Mouse (Mus musculus) ES-Bruce4 (cell line): ENCODE results near the gene Arhgap21. TPM values are rescaled to one million over a fixed set of nuclear protein-coding genes. Genes with fewer than 3 reads are reported as not detected.
A peak's percentile ranks its signal among the peaks of the same experiment; 100 is the strongest.

Experiments
- H3K27ac ChIP-seq: 2 replicates; pipeline ENCODE4 v1.5.1; 2012; ENCODE audit warnings: low read length, inconsistent platforms; ENCODE audit not compliant: insufficient read depth
- H3K27me3 ChIP-seq: 2 replicates; pipeline ENCODE4 v1.6.1; 2012; ENCODE audit warnings: mild to moderate bottlenecking, low read length, inconsistent platforms; ENCODE audit not compliant: control insufficient read depth, poor library complexity, insufficient read depth, severe bottlenecking
- H3K36me3 ChIP-seq: 2 replicates; pipeline ENCODE4 v1.6.1; 2012; ENCODE audit warnings: inconsistent platforms, mild to moderate bottlenecking, low read length, moderate library complexity; ENCODE audit not compliant: control insufficient read depth, poor library complexity, insufficient read depth, severe bottlenecking
- H3K4me1 ChIP-seq: one replicate; pipeline ENCODE4 v1.8.1; 2011; ENCODE audit warnings: low read length; ENCODE audit not compliant: control insufficient read depth, insufficient read depth
- H3K4me3 ChIP-seq: 2 replicates; pipeline ENCODE4 v1.5.1; 2011; ENCODE audit warnings: low read depth, mild to moderate bottlenecking, low read length
- H3K9ac ChIP-seq: 2 replicates; pipeline ENCODE4 v1.6.1; 2012; ENCODE audit warnings: low read depth, mild to moderate bottlenecking, inconsistent platforms; ENCODE audit not compliant: poor library complexity, severe bottlenecking
- H3K9me3 ChIP-seq: replicated peaks from 2 replicates; pipeline ENCODE4 v1.6.1; 2012; ENCODE audit warnings: mild to moderate bottlenecking, low read length, inconsistent platforms; ENCODE audit not compliant: control insufficient read depth, poor library complexity, insufficient read depth, severe bottlenecking
- CTCF ChIP-seq: IDR thresholded peaks from one replicate; pipeline ENCODE4 v1.8.1; 2011; ENCODE audit warnings: low read depth, low read length
- EP300 ChIP-seq: IDR thresholded peaks from 2 replicates; pipeline ENCODE4 v1.6.1; 2011; ENCODE audit warnings: low read depth, low read length; ENCODE audit not compliant: insufficient read depth
- POLR2A ChIP-seq: IDR thresholded peaks from one replicate; pipeline ENCODE4 v1.8.1; 2011; ENCODE audit warnings: low read length; ENCODE audit not compliant: insufficient read depth
- polyA plus RNA-seq: library from polyadenylated mRNA; stranded (reverse); fragments of >200 nt; gene quantifications from 2 replicates; pipeline ENCODE4 v1.2.4, GENCODE M21; 2011; ENCODE audit warnings: low read depth; ENCODE audit not compliant: missing spikeins, insufficient read depth, insufficient read length

The Arhgap21 gene
- polyA plus RNA-seq, 1 experiment = 154 TPM

DNA sequence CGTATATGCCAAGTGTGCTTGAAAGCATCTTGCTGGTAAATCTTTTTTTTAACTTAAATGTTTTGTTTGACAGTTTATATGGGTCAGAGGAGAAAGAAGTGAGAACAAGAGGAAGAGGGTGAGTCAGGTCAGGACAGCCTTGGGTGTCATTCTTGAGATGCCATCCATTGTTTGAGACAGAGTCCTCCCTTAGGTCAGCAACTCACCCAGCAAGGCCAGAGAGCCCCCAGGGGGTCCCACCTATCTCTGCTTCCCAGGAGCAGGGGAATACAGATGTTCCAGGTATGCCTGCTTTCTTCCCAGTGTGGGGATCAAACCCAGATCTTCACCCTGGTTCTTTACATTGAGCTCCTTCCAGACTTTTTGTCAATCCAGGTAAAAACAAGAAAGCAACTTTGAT lies 43.7 kb downstream of the Arhgap21 start:
- H3K27ac ChIP-seq = no peak overlapping the region
- H3K9me3 ChIP-seq = peaks cover 11% of the 10 kb centered on the region
- TF ChIP-seq CTCF (no peak), POLR2A (no peak), EP300 (peak; percentile 86)
- no peaks in the 10 kb centered on the region for H3K27me3 ChIP-seq
- H3K9ac ChIP-seq = no peak overlapping the region
- H3K4me3 ChIP-seq = no peak overlapping the region
- H3K4me1 ChIP-seq = peaks cover 8% of the 10 kb centered on the region
- no peaks in the 10 kb centered on the region for H3K36me3 ChIP-seq

DNA sequence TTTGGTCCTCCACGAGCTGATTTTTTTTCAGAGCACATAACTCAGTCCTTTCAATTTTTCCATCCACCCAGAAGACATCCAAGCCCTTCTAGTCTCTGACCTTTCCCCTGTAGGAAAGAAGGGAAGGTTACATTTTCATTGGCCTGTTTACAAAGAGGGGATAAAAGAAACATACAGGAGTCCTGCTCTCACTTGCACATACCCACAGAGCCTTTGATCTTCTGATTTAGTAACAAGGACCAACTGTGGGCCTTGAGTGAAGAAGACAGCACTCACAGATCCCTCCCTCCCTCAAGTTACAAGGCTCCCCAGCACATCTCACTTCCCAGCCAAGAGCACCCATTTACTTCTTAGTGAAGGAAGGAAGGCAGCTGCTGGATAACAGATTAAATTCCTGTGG lies 46.3 kb downstream of the Arhgap21 start:
- Histone ChIP-seq H3K27ac (no peak overlapping the region), H3K4me3 (no peak overlapping the region), H3K9ac (no peak overlapping the region), H3K36me3 (no peaks in the 10 kb centered on the region), H3K27me3 (no peaks in the 10 kb centered on the region), H3K9me3 (peaks cover 11% of the 10 kb centered on the region), H3K4me1 (peaks cover 4% of the 10 kb centered on the region)
- TF ChIP-seq CTCF = no peak
- TF ChIP-seq EP300 = no peak
- no peak for TF ChIP-seq POLR2A

DNA sequence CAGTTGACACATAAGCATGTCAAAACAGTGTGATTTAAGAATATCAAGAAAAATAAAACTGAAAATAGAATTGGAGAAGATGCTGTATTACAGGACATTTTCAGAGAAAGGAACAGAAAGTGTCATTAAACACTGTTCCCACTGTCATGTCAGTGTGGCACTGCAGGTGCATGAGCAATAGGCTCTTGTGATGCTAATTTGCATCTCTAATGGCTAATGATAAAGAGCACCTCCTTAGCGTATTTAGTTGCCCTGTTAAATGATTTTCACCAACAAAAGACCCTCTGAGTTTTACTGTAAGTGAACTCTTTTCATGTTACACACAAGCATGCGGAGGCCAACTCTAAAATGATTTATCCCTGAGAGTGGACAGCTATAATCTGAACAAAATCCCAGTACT lies 47.1 kb downstream of the Arhgap21 start:
- Histone ChIP-seq H3K36me3 (no peaks in the 10 kb centered on the region), H3K4me1 (peaks cover 4% of the 10 kb centered on the region)
- TF ChIP-seq CTCF (no peak), POLR2A (no peak), EP300 (no peak)

DNA sequence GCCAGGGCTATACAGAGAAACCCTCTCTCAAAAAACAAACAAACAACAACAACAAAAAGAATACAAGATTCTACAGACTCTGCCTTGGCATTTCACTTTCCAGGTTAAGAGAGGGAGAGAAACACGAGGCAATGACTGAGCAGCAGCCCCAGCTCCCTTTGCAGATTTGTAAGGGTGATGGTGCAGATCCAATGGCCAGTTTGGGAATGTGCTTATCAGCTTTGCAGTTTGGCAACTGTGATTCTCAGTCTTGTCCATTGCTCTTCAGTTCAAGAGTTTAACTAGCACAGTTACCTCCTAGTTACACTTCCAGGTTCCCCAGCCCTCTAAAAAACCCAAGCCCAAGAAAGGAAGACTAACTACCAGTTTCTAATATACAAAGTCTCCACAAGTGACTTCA lies 47.7 kb downstream of the Arhgap21 start:
- Histone ChIP-seq H3K27ac (no peak overlapping the region), H3K9me3 (peaks cover 11% of the 10 kb centered on the region), H3K27me3 (no peaks in the 10 kb centered on the region), H3K9ac (no peak overlapping the region), H3K4me1 (peaks cover 4% of the 10 kb centered on the region), H3K4me3 (no peak overlapping the region), H3K36me3 (no peaks in the 10 kb centered on the region)
- TF ChIP-seq EP300 (no peak), CTCF (no peak), POLR2A (no peak)

More for the DNA sequence above, 47.1 kb downstream of the Arhgap21 start:
- Histone ChIP-seq H3K9ac (no peak overlapping the region), H3K9me3 (peaks cover 11% of the 10 kb centered on the region), H3K27me3 (no peaks in the 10 kb centered on the region), H3K4me3 (no peak overlapping the region), H3K27ac (no peak overlapping the region)

DNA sequence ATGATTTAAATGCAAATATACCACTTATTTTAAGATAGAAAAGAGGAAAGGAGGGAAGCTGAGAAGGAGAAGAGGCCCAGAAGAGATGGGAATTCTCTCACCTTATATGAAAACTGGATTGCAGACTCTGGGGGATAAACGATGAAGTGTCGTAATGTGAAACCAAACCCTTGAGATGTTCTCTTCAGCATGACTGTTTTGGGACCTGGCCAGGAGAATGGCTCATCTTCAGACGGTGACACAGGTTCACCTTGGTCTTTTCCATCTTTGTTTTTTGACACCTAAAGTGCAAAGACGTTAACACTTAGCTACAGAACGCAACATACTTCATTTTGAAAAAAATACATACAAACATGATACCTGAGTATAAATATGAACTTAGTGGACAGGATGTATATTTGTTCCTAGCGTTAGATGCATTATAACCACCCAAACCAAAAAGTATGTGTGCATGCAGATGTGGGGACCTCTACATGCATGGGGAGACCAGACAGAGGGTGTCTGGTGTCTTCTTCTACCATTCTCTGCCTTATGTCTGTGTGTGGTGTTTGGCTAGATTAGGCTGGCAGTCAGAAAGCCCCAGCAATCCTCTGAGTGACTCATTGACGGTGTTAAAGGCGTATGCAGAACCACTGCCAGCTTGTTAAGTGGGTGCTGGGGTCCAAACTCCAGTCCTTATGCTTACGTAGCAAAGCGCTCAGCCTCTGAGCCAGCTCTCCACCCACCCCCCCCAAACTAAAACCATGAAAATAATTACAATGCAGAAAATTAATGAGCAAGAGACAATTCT lies 54.0 kb downstream of the Arhgap21 start:
- no peaks in the 10 kb centered on the region for H3K9me3 ChIP-seq
- peaks cover 8% of the 10 kb centered on the region; the same call in 1 of the 2 replicates for H3K36me3 ChIP-seq
- no peak overlapping the region for H3K9ac ChIP-seq

DNA sequence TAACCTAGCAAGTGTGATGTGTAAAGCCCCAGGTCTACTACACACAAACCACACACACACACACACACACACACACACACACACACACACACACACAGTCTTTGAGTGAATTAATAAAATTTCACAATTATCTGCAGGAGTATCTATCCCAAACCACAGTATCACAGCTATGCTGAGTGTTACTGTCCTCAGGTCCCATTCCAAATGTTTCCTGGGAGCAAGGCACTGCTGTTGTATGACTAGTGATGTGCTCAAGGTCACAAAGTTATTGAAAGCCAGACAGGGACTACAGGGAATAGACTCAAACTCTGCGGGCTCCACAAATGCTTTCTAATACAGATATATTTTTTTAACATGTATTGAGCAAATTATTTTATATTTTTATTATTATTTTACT lies 55.7 kb downstream of the Arhgap21 start:
- H3K9ac ChIP-seq = no peak overlapping the region
- no peak for TF ChIP-seq POLR2A
- no peak for TF ChIP-seq CTCF
- no peak for TF ChIP-seq EP300
- H3K9me3 ChIP-seq = no peaks in the 10 kb centered on the region
- H3K27me3 ChIP-seq = no peaks in the 10 kb centered on the region
- peaks cover 8% of the 10 kb centered on the region; the same call in 1 of the 2 replicates for H3K36me3 ChIP-seq
- H3K4me1 ChIP-seq = no peaks in the 10 kb centered on the region
- no peak overlapping the region for H3K4me3 ChIP-seq
- no peak overlapping the region for H3K27ac ChIP-seq

More for the DNA sequence above, 54.0 kb downstream of the Arhgap21 start:
- Histone ChIP-seq H3K4me1 (no peaks in the 10 kb centered on the region), H3K27me3 (no peaks in the 10 kb centered on the region), H3K4me3 (no peak overlapping the region), H3K27ac (no peak overlapping the region)
- no peak for TF ChIP-seq POLR2A
- TF ChIP-seq CTCF = no peak
- TF ChIP-seq EP300 = no peak
